Mouse (Mus musculus) liver, embryonic 14.5 days (tissue): ENCODE results near the gene Cers1. TPM values are rescaled to one million over a fixed set of nuclear protein-coding genes. Genes with fewer than 3 reads are reported as not detected.

Experiments
- ATAC-seq: fragments of 200-750 bp; cut with Nextera tagmentation; 2 replicates; pipeline ENCODE4 v1.8.0; 2017; ENCODE audit warnings: moderate number of reproducible peaks, mild to moderate bottlenecking, moderate library complexity; ENCODE audit not compliant: insufficient read depth
- DNase-seq, 3 experiments: peaks; one replicate each; pipeline ENCODE4 v3.0.0-alpha.2; 2012 to 2013; ENCODE audit warnings: low read depth in 3 of 3, low spot score in 3 of 3
- H3K27ac ChIP-seq: fragments of 300-500 bp; sonication (generic); 2 replicates; pipeline ENCODE4 v1.5.1; 2014; ENCODE audit warnings: moderate library complexity, mild to moderate bottlenecking, control low read depth, inconsistent platforms
- H3K27me3 ChIP-seq: fragments of 300-500 bp; sonication (generic); 2 replicates; pipeline ENCODE4 v1.6.1; 2014; ENCODE audit warnings: mild to moderate bottlenecking, low read length, moderate library complexity; ENCODE audit not compliant: control insufficient read depth, insufficient read depth
- H3K36me3 ChIP-seq: fragments of 300-500 bp; sonication (generic); replicated peaks from 2 replicates; pipeline ENCODE4 v1.6.1; 2014; ENCODE audit warnings: low read depth; ENCODE audit not compliant: control insufficient read depth, insufficient read depth
- H3K4me1 ChIP-seq, 2 experiments: fragments of 200-500 bp in 1 of 2; fragments of 300-500 bp in 1 of 2; sonication (generic) in 1 of 2; replicated peaks; 2 replicates each; pipeline ENCODE4 v1.6.1; 2012 to 2014; ENCODE audit warnings: antibody characterized with exemption in 1 of 2, inconsistent platforms in 1 of 2, low read length in 1 of 2; ENCODE audit not compliant: control insufficient read depth in 2 of 2, insufficient read depth in 2 of 2
- H3K4me2 ChIP-seq: fragments of 300-500 bp; sonication (generic); 2 replicates; pipeline ENCODE4 v1.6.1; 2014; ENCODE audit warnings: low read depth, mild to moderate bottlenecking, control low read depth, moderate library complexity
- H3K4me3 ChIP-seq, 2 experiments: fragments of 200-500 bp in 1 of 2; fragments of 300-500 bp in 1 of 2; sonication (generic) in 1 of 2; 2 replicates each; pipeline ENCODE4 v1.5.1; 2012 to 2014; ENCODE audit warnings: low read depth in 2 of 2, low read length in 2 of 2, mild to moderate bottlenecking in 2 of 2, control low read depth in 1 of 2, inconsistent platforms in 1 of 2, moderate library complexity in 1 of 2; ENCODE audit not compliant: insufficient read depth in 1 of 2
- H3K9ac ChIP-seq: fragments of 300-500 bp; sonication (generic); replicated peaks from 2 replicates; pipeline ENCODE4 v1.6.1; 2014; ENCODE audit warnings: mild to moderate bottlenecking, control low read depth, moderate library complexity
- H3K9me3 ChIP-seq: fragments of 300-500 bp; sonication (generic); 2 replicates; pipeline ENCODE4 v1.6.1; 2016; ENCODE audit warnings: low read length, mixed read lengths; ENCODE audit not compliant: control insufficient read depth
- CTCF ChIP-seq: IDR thresholded peaks from 2 replicates; pipeline ENCODE4 v1.5.1; 2016; ENCODE audit warnings: antibody characterized with exemption, low read depth, control low read depth
- EP300 ChIP-seq: IDR thresholded peaks from 2 replicates; pipeline ENCODE4 v1.6.1; 2016; ENCODE audit warnings: antibody characterized with exemption, low read depth
- WGBS: fragments of 180-500 bp; shearing (Covaris S2); extraction: QIAGEN DNeasy Blood & Tissue Kit; methylation state at CpG from one replicate; pipeline ENCODE4 v1.1.7; 2014; ENCODE audit not compliant: insufficient replicate concordance; 5-methylcytosine and 5-hydroxymethylcytosine counted together
- polyA plus RNA-seq, 2 experiments: library from polyadenylated mRNA; depleted of rRNA in 1 of 2; stranded (reverse) in 1 of 2; unstranded in 1 of 2; fragments of >200 nt; fragmentation: Nextera tagmentation in 1 of 2; extraction: Ambion mirVana in 1 of 2; gene quantifications; 2 replicates each; pipeline versions ENCODE4 v1.2.1 to v1.2.3; 2012 to 2014

The Cers1 gene
- polyA plus RNA-seq, 2 experiments = 0.09 TPM; not detected in 1

DNA sequence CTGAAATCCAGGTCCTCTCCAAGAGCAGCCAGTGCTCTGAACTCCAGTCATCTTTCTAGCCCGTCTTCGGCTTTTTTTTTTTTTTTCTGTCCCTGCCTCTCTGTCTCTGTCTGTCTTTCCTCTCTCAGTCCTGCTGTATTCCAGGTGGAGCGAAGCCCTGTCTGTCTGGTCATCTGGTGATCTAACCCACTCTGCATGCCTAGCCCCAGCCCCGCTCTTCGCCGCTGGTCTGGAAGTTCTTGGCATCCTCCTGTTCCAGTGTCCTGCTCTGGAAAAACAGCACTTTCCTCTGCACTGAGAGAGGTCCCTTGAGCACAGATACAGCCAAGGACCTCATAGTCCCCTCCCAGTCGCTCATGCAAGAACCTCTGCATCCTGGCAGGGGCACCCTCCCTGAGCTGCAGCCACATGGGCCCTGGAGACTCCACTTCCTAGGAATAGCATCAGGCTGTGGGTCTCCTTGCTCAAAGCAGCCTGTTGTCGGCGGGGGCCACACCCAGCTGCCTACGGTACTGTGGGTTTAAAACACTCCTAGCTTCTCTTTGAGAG lies 46.0 kb downstream of the Cers1 start:
- no peak for ATAC-seq
- Histone ChIP-seq H3K4me3 (no peak overlapping the region), H3K27ac (no peak overlapping the region), H3K27me3 (no peaks in the 10 kb centered on the region; the same call in 1 of the 2 replicates), H3K9me3 (no peaks in the 10 kb centered on the region), H3K36me3 (no peaks in the 10 kb centered on the region), H3K4me1 (peaks cover 10 to 12% of the 10 kb centered on the region in 2 experiments), H3K9ac (no peak overlapping the region), H3K4me2 (no peak overlapping the region)
- TF ChIP-seq CTCF (no peak), EP300 (no peak)
- WGBS = 67% methylated on average over 10 of the region's 10 CpGs
- DNase-seq = no peak

DNA sequence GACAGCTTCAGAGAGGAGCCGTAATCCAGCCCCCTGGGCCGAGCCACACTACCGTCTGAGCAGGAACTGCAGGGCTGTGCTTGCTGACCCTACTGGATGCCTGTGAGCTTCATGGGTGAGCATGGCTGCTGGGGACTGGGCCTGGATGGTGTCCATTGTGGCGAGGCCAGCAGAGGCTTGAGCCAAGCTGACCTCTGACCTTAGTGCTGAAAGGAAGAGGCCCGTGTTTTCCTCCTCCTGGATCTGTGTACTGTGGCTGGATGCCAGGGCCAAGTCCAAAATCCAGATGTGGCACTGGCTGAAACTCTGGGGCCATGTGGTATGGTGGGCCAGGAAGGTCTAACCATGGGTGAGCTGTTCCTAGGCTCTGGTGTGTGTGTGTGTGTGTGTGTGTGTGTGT lies 48.5 kb downstream of the Cers1 start:
- H3K27ac ChIP-seq = no peak overlapping the region
- DNase-seq (no peak), ATAC-seq (peak; percentile 54)
- TF ChIP-seq CTCF = no peak
- TF ChIP-seq EP300 = no peak
- H3K9me3 ChIP-seq = no peaks in the 10 kb centered on the region
- no peak overlapping the region for H3K4me2 ChIP-seq
- no peaks in the 10 kb centered on the region; the same call in 1 of the 2 replicates for H3K27me3 ChIP-seq
- H3K4me3 ChIP-seq = no peak overlapping the region
- peaks cover 0 to 5% of the 10 kb centered on the region in 2 experiments; a peak in 1 of 4 replicates for H3K4me1 ChIP-seq
- WGBS = 48% methylated on average over 5 of the region's 5 CpGs
- H3K36me3 ChIP-seq = no peaks in the 10 kb centered on the region
- H3K9ac ChIP-seq = no peak overlapping the region

DNA sequence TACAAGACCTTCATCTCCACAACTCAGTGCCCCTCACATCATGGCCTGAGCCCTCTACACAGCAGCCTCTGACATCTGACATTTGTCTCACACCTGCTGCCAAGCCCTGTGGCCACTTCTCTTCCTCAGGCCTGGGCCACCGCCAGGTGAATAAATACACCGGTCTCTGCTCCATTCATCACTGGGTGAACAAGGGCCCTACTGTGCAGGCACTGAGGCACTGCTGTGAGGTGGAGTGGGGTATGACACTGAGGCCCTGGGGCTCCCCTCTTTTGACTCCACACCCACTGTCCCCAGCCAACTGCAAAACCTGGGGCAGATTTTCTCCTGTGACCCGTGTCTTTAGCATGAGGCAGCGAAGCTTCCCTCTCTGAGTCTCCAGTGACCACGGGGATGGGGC lies 51.0 kb downstream of the Cers1 start:
- Histone ChIP-seq H3K4me2 (no peak overlapping the region), H3K27ac (no peak overlapping the region), H3K27me3 (peaks cover 3% of the 10 kb centered on the region), H3K9ac (no peak overlapping the region), H3K9me3 (no peaks in the 10 kb centered on the region), H3K4me1 (peaks cover 0 to 5% of the 10 kb centered on the region in 2 experiments; a peak in 1 of 4 replicates), H3K36me3 (no peaks in the 10 kb centered on the region), H3K4me3 (no peak overlapping the region)
- WGBS = 62% methylated on average over 5 of the region's 5 CpGs
- TF ChIP-seq CTCF = no peak
- no peak for TF ChIP-seq EP300
- no peak for ATAC-seq
- DNase-seq = no peak

DNA sequence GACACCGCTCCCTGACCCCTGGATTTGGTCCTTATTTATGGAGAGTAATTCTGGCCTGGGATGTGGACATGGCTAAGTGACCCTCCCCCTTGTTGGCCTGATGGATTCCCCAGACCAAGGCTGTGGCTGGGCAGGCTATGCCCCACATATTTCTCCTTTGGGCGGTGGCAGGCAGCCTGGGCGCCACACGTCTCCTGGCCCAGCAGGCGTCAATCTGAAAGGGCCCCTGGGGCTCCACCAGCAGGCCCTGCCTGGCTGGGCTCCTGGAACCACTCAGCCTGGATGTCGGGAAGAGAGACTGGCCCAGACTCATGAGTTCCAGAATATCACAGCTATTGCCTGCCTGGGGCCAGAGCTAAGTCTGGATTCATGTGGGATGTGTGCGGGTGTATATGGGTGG lies 54.9 kb downstream of the Cers1 start:
- H3K4me3 ChIP-seq = no peak overlapping the region
- no peak for ATAC-seq
- H3K9ac ChIP-seq = no peak overlapping the region

DNA sequence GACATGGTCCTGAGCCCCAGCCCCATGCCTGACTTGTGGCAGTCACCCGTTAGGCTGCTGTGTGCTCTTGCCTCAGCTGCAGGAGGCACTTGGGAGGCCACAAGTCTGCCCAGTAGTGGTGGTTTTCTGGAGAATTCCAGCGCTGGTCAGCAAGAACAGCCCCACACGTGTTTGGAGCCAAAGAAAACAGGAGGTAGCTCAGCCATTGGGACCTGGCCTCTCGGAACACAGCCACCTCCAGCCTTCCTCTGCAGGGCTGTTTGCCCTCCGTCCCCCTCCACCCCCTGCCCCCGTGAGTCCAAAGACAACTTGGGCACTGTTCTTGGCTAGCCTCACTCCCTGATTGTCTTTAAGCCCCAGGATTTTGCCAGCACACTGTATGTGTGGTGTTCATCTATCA lies 56.4 kb downstream of the Cers1 start:
- Histone ChIP-seq H3K27me3 (peaks cover 56% of the 10 kb centered on the region), H3K4me3 (no peak overlapping the region), H3K4me2 (no peak overlapping the region), H3K9ac (no peak overlapping the region), H3K27ac (no peak overlapping the region), H3K4me1 (no peaks in the 10 kb centered on the region; a peak in 3 of 4 replicates), H3K9me3 (no peaks in the 10 kb centered on the region), H3K36me3 (no peaks in the 10 kb centered on the region)
- no peak for TF ChIP-seq EP300
- TF ChIP-seq CTCF = no peak
- 47% methylated on average over 6 of the region's 6 CpGs for WGBS
- ATAC-seq = no peak
- no peak for DNase-seq

More for the DNA sequence above, 54.9 kb downstream of the Cers1 start:
- no peak for TF ChIP-seq EP300
- TF ChIP-seq CTCF = no peak
- Histone ChIP-seq H3K4me2 (no peak overlapping the region), H3K9me3 (no peaks in the 10 kb centered on the region), H3K27ac (no peak overlapping the region), H3K36me3 (no peaks in the 10 kb centered on the region), H3K27me3 (peaks cover 42% of the 10 kb centered on the region), H3K4me1 (no peaks in the 10 kb centered on the region; a peak in 3 of 4 replicates)
- 77% methylated on average over 7 of the region's 7 CpGs for WGBS
- DNase-seq = no peak
